Mouse (Mus musculus) cerebellum, adult 2 months (tissue): Measurements from ENCODE around the gene Golt1a.

Experiments used
- CTCF ChIP-seq: fragments of 200-500 bp; IDR thresholded peaks from 2 replicates; pipeline ENCODE4 v1.5.1; 2011; ENCODE audit warnings: low read depth, mild to moderate bottlenecking, control low read depth, low read length, moderate library complexity, borderline replicate concordance; ENCODE audit not compliant: insufficient read depth
- POLR2A ChIP-seq: fragments of 200-500 bp; IDR thresholded peaks from 2 replicates; pipeline ENCODE4 v1.6.1; 2011; ENCODE audit warnings: low read length, control low read depth, borderline replicate concordance; ENCODE audit not compliant: insufficient read depth

- TF ChIP-seq CTCF (no peak), POLR2A (no peak)
Observed at GRCm38 (mm10) chr1:133363276-133364021, 53.8 kb downstream of the Golt1a start, which contains the start of gene Etnk2.
